Comparison of ENCODE assay signal across 13 mouse cellular contexts in the genomic region with DNA sequence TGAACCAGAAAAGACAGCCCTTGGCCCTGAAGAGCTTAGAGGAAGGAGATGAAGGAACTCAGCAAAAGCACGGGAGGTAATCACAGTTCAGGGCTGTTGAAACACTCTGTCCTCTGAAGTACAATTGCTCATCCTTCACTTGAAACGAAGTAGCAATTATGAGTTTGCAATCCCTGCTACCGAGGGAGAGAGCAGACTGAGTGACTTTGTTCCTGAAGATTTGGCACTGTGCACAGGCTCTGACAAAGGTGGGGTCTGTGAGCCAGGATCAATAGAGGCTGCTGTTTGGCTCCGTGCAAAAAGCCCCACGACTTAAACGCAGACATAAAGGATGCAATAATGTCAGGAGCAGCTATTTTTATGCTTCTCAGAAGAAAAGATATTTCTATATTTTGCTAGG.
"Had no signal": no experiment of that assay in that cellular context is flagged by ENCODE, and none has a peak within 500 bp of the region (broad histone marks: within the 10 kb centered on the region; RNA-seq: fewer than 3 reads in every experiment).

No protein-coding gene starts in this region.

- H3K4me1 ChIP-seq: limb, embryonic 13.5 days had no signal

- H3K9ac ChIP-seq: limb, embryonic 13.5 days; liver, embryonic 15.5 days; lung, embryonic 14.5 days; neural tube, embryonic 13.5 days had no signal

- DNase-seq: kidney, adult 18-20 months; kidney, postnatal 10 days; left cerebral cortex, postnatal 4 days; lung, embryonic 14.5 days; lung, postnatal 14 days; retina, postnatal 1 day; right cerebral cortex, postnatal 4 days; spleen, adult 18-20 months; thymus, postnatal 36 days had no signal

- H3K9me3 ChIP-seq: neural tube, embryonic 13.5 days had no signal

- H3K4me2 ChIP-seq: limb, embryonic 13.5 days; liver, embryonic 11.5 days; liver, embryonic 15.5 days; lung, embryonic 14.5 days; neural tube, embryonic 13.5 days had no signal

- H3K36me3 ChIP-seq: limb, embryonic 13.5 days; liver, embryonic 15.5 days; neural tube, embryonic 13.5 days had no signal

- H3K27ac ChIP-seq: limb, embryonic 13.5 days; liver, embryonic 15.5 days; neural tube, embryonic 13.5 days had no signal

- H3K4me3 ChIP-seq: limb, embryonic 13.5 days; liver, embryonic 15.5 days; neural tube, embryonic 13.5 days had no signal

- H3K27me3 ChIP-seq: limb, embryonic 13.5 days; liver, embryonic 15.5 days; neural tube, embryonic 13.5 days had no signal
